In genomic region chr2:168050000-168050942, GRCm38 (mm10) we compare ENCODE assay signal across 10 mouse cellular contexts. TPM values are rescaled to one million over a fixed set of nuclear protein-coding genes. Genes with fewer than 3 reads are reported as not detected.
DNase-seq lines count a peak whose midpoint lies in the region; ATAC-seq lines count a peak whose summit lies in the region.
"Had no signal": no experiment of that assay in that cellular context is flagged by ENCODE, and none has a peak within 500 bp of the region (broad histone marks: within the 10 kb centered on the region; RNA-seq: fewer than 3 reads in every experiment).

No protein-coding gene starts in this region.

- H3K9me3 ChIP-seq in midbrain, embryonic 16.5 days (replicated peaks; ENCODE audit: control insufficient read depth, low read length, poor library complexity, severe bottlenecking): no peaks in the 10 kb centered on the region

- H3K9ac ChIP-seq in midbrain, embryonic 16.5 days (ENCODE audit: low read depth, low read length): peak overlapping the region; percentile 60

- H3K27ac ChIP-seq in midbrain, embryonic 16.5 days (ENCODE audit: low read length): no peak overlapping the region
- H3K27ac ChIP-seq: macrophage had no signal

- intact Hi-C loops in heart, postnatal 25 days (cut with DNase I): no loop called here
- intact Hi-C loops in heart, postnatal 14 days (cut with DNase I): loop anchor here (5.0 kb wide), 1 partner anchor 47 kb away; no protein-coding TSS in a partner anchor

- ATAC-seq in midbrain, embryonic 16.5 days: no peak; the same call in 1 of the 2 replicates
- ATAC-seq: Patski had no signal

- peak overlapping the region; percentile 38 for H3K4me3 ChIP-seq in midbrain, embryonic 16.5 days (ENCODE audit: low read depth, low read length)

- H3K4me2 ChIP-seq in midbrain, embryonic 16.5 days (ENCODE audit: low read length): peak overlapping the region; percentile 76

- H3K36me3 ChIP-seq in midbrain, embryonic 16.5 days (ENCODE audit: control insufficient read depth, insufficient read depth, low read length): no peaks in the 10 kb centered on the region

- under 1% methylated on average over 56 of the region's 56 CpGs for WGBS in midbrain, embryonic 16.5 days

- peaks cover 15% of the 10 kb centered on the region for H3K4me1 ChIP-seq in midbrain, embryonic 16.5 days (ENCODE audit: control insufficient read depth, insufficient read depth, low read length)

- H3K27me3 ChIP-seq in midbrain, embryonic 16.5 days (ENCODE audit: control insufficient read depth, insufficient read depth, low read depth, low read length): peaks cover 24% of the 10 kb centered on the region
- H3K27me3 ChIP-seq: Patski had no signal

- DNase-seq in heart, adult 18-20 months: peak; percentile 27 to 46
- DNase-seq in heart, postnatal 25 days (ENCODE audit: low spot score): no peak
- peak; percentile 64 for DNase-seq in embryo, embryonic 9.5 days (ENCODE audit: extremely low spot score)
- peak; percentile 48 to 50 for DNase-seq in heart, postnatal 14 days
- peak; percentile 74 to 81 for DNase-seq in kidney, postnatal 4 days
- no peak for DNase-seq in layer of hippocampus, adult 8-10 months (ENCODE audit: low spot score in 2 of 2)
- no peak for DNase-seq in frontal cortex, postnatal 36 days (ENCODE audit: low spot score in 2 of 2)

RNA-seq across cellular contexts. Expression of gene Pard6b, which starts 30.5 kb away (rescaled TPM):
- total RNA-seq in heart, adult 18-20 months (2021): 1 to 10 TPM; 1.7 to 2.6 TPM
- 1 to 10 TPM; 3.1 to 3.4 TPM for total RNA-seq in heart, postnatal 25 days (2021)
- total RNA-seq in heart, postnatal 14 days (2021): 1 to 10 TPM; 2.9 to 3.6 TPM
- polyA plus RNA-seq in midbrain, embryonic 16.5 days (2015; fragmentation: Nextera tagmentation; extraction: Ambion mirVana): 6.8 and 7.3 TPM in 2 replicates
- 1 to 10 TPM; 3.4 to 4.5 (median 4.1) TPM for total RNA-seq in layer of hippocampus, adult 8-10 months (2022)
- polyA plus RNA-seq: macrophage had no signal

RNA-seq across cellular contexts. Expression of gene Ripor3, which starts 39.9 kb away (rescaled TPM):
- total RNA-seq in heart, adult 18-20 months (2021): under 1 TPM; 0.35 to 0.67 TPM
- total RNA-seq in heart, postnatal 25 days (2021): under 1 TPM; 0.49 to 0.75 TPM
- total RNA-seq in heart, postnatal 14 days (2021): 1 to 10 TPM in 1 of 2 experiments, under 1 TPM in 1; 0.93 to 1.1 TPM
- 0.53 and 0.58 TPM in 2 replicates for polyA plus RNA-seq in midbrain, embryonic 16.5 days (2015; fragmentation: Nextera tagmentation; extraction: Ambion mirVana)
- under 1 TPM; 0.14 to 0.18 (median 0.17) TPM for total RNA-seq in layer of hippocampus, adult 8-10 months (2022)
- polyA plus RNA-seq: macrophage had no signal

Comparison
In these comparisons a context has a peak if more than half of its experiments do, and no peak if none do; other contexts are left out.
1. DNase-seq: peak in heart, adult 18-20 months (2 of 2), embryo, embryonic 9.5 days (single experiment), heart, postnatal 14 days (2 of 2) and kidney, postnatal 4 days (2 of 2); none in heart, postnatal 25 days (single experiment), layer of hippocampus, adult 8-10 months (0 of 2) and frontal cortex, postnatal 36 days (0 of 2).